Mouse (Mus musculus) layer of hippocampus, postnatal 25 days (tissue): ENCODE measurements around the gene Ggta1. TPM values are rescaled to one million over a fixed set of nuclear protein-coding genes. Genes with fewer than 3 reads are reported as not detected.

Experiments
- DNase-seq, 2 experiments: peaks; one replicate each; pipeline ENCODE4 v3.0.0; 2022; ENCODE audit warnings: mixed read lengths in 2 of 2, low spot score in 1 of 2; ENCODE audit errors: extremely low spot score in 1 of 2
- total RNA-seq, 2 experiments: library from RNA; stranded (reverse); gene quantifications; 2 replicates each; pipeline ENCODE4 v1.2.3; 2021

Gene Ggta1
- total RNA-seq, 2 experiments from 2014 or later: 2.0 to 3.9 TPM

GRCm38 (mm10) chr2:35443325-35443724, 19.7 kb downstream of the Ggta1 start:
- no peak for DNase-seq

GRCm38 (mm10) chr2:35442079-35442478, 21.0 kb downstream of the Ggta1 start:
- no peak for DNase-seq

- no peak for DNase-seq
Measured at GRCm38 (mm10) chr2:35441419-35441818, 21.6 kb downstream of the Ggta1 start.

GRCm38 (mm10) chr2:35440480-35440879, 22.6 kb downstream of the Ggta1 start:
- DNase-seq: no peak

GRCm38 (mm10) chr2:35437796-35438195, 25.2 kb downstream of the Ggta1 start:
- no peak for DNase-seq

- no peak for DNase-seq
Measured at GRCm38 (mm10) chr2:35434576-35435123, 28.4 kb downstream of the Ggta1 start.

- DNase-seq: no peak
Measured at GRCm38 (mm10) chr2:35433428-35433827, 29.6 kb downstream of the Ggta1 start.

GRCm38 (mm10) chr2:35432472-35432871, 30.6 kb downstream of the Ggta1 start:
- DNase-seq: no peak

- no peak for DNase-seq
Measured at GRCm38 (mm10) chr2:35432011-35432410, 31.0 kb downstream of the Ggta1 start.

GRCm38 (mm10) chr2:35430806-35431205, 32.2 kb downstream of the Ggta1 start:
- no peak for DNase-seq

GRCm38 (mm10) chr2:35428615-35429300, 34.3 kb downstream of the Ggta1 start:
- DNase-seq: no peak

GRCm38 (mm10) chr2:35427559-35427958, 35.5 kb downstream of the Ggta1 start:
- no peak for DNase-seq

GRCm38 (mm10) chr2:35423711-35424339, 39.2 kb downstream of the Ggta1 start:
- no peak for DNase-seq

- DNase-seq: no peak
Measured at GRCm38 (mm10) chr2:35422384-35422783, 40.6 kb downstream of the Ggta1 start.

- no peak for DNase-seq
Measured at GRCm38 (mm10) chr2:35420681-35421080, 42.4 kb downstream of the Ggta1 start.

- DNase-seq: no peak
Measured at GRCm38 (mm10) chr2:35419671-35420070, 43.4 kb downstream of the Ggta1 start.

- no peak for DNase-seq
Measured at GRCm38 (mm10) chr2:35419243-35419642, 43.8 kb downstream of the Ggta1 start.

- DNase-seq: no peak
Measured at GRCm38 (mm10) chr2:35417231-35417630, 45.8 kb downstream of the Ggta1 start.

- DNase-seq: no peak
Measured at GRCm38 (mm10) chr2:35416473-35416872, 46.6 kb downstream of the Ggta1 start.

- DNase-seq: no peak
Measured at GRCm38 (mm10) chr2:35412810-35413209, 50.2 kb downstream of the Ggta1 start.

- no peak for DNase-seq
Measured at GRCm38 (mm10) chr2:35412246-35412645, 50.8 kb downstream of the Ggta1 start.

GRCm38 (mm10) chr2:35411640-35412190, 51.3 kb downstream of the Ggta1 start:
- no peak for DNase-seq
